Mouse (Mus musculus) cortical plate, adult 2 months (tissue): ENCODE measurements around the gene Nup214. TPM values are rescaled to one million over a fixed set of nuclear protein-coding genes. Genes with fewer than 3 reads are reported as not detected.
"Not testable (repeated sequence)": the region's sequence is repeated elsewhere in the genome, so short reads cannot be mapped to it uniquely, and the experiment has no call there.

Experiments used
- H3K27ac ChIP-seq: fragments of 200-500 bp; 2 replicates; pipeline ENCODE4 v1.5.1; 2012; ENCODE audit warnings: low read length, control low read depth, inconsistent platforms; ENCODE audit not compliant: insufficient read depth
- H3K4me1 ChIP-seq: fragments of 200-500 bp; 2 replicates; pipeline ENCODE4 v1.6.1; 2011; ENCODE audit warnings: low read length; ENCODE audit not compliant: control insufficient read depth, insufficient read depth
- H3K4me3 ChIP-seq: fragments of 200-500 bp; 2 replicates; pipeline ENCODE4 v1.5.1; 2011; ENCODE audit warnings: mild to moderate bottlenecking, low read length, control low read depth; ENCODE audit not compliant: insufficient read depth
- CTCF ChIP-seq: fragments of 200-500 bp; IDR thresholded peaks from 2 replicates; pipeline ENCODE4 v1.5.1; 2011; ENCODE audit warnings: mild to moderate bottlenecking, control low read depth, low read length; ENCODE audit not compliant: insufficient read depth; ENCODE audit errors: extremely low read depth
- POLR2A ChIP-seq: fragments of 200-500 bp; IDR thresholded peaks from 2 replicates; pipeline ENCODE4 v1.6.1; 2011; ENCODE audit warnings: mild to moderate bottlenecking, low read length, control low read depth; ENCODE audit not compliant: insufficient read depth; ENCODE audit errors: extremely low read depth
- polyA plus RNA-seq: library from polyadenylated mRNA; depleted of rRNA; stranded (reverse); fragments of >200 nt; gene quantifications from 2 replicates; pipeline ENCODE4 v1.2.3, GENCODE M21; 2012

The Nup214 gene
- polyA plus RNA-seq, 1 experiment: 34.1 TPM

DNA sequence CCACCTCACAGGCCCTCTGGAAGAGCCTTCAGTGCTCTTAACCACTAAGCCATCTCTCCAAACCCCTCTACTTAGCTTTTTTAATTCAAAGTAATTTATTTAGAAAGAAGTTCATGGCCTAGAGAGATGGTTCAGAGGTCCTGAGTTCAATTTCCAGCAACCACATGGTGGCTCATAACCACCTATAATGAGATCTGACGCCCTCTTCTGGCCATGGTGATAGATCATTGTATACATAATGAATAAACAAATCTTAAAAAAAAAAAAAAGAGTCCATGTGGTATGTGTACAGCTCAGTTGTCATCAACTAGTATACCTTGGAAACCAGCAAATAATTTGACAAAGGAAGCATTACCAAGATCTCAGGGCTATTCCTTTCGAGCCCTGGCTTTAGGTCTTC lies 24.2 kb downstream of the Nup214 start:
- Histone ChIP-seq H3K27ac (no peak overlapping the region), H3K4me1 (peaks cover 3% of the 10 kb centered on the region; the same call in 1 of the 2 replicates), H3K4me3 (no peak overlapping the region)
- no peak for TF ChIP-seq POLR2A
- TF ChIP-seq CTCF: no peak

DNA sequence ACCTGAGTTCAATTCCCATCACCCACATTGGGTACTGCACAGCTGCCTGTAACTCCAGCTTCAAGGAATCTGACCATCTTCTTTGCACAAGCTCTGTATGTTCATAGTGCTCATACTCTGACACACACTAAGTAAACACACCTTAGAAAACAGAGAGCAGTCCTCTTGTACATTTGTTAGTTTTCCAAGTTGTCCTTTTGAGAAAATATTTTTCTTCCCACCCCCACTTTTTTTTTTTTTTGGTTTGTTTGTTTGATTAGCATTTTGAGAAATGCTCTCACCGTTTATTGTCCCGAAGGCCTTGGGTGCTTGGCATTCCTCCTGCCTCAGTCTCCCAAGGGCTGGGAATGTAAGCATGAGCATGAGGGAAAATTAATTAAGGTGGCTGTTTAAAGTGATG lies 34.1 kb downstream of the Nup214 start:
- no peak overlapping the region for H3K27ac ChIP-seq
- H3K4me3 ChIP-seq: no peak overlapping the region
- no peaks in the 10 kb centered on the region for H3K4me1 ChIP-seq
- no peak for TF ChIP-seq POLR2A
- no peak for TF ChIP-seq CTCF

DNA sequence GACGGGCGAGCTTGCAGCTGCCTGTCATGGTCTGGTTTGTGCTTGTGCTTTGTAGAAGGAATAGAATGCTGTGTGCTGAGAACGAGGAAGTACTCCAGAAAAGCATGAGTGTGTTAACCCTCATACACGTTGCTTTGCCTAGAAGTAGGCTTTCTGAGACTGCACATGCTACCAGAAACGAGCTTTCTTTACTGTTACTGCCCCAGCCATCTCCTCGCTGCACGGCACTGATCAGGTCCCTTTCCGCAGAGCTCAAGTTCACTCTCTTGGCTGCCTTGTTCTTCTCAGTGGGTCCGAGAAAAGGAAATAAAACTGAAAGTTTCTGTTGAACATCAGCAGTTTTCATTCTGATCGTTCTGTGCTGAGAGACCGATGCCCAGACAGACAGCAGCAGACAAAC lies 34.5 kb downstream of the Nup214 start:
- Histone ChIP-seq H3K27ac (no peak overlapping the region), H3K4me1 (no peaks in the 10 kb centered on the region), H3K4me3 (no peak overlapping the region)
- no peak for TF ChIP-seq POLR2A
- no peak for TF ChIP-seq CTCF

DNA sequence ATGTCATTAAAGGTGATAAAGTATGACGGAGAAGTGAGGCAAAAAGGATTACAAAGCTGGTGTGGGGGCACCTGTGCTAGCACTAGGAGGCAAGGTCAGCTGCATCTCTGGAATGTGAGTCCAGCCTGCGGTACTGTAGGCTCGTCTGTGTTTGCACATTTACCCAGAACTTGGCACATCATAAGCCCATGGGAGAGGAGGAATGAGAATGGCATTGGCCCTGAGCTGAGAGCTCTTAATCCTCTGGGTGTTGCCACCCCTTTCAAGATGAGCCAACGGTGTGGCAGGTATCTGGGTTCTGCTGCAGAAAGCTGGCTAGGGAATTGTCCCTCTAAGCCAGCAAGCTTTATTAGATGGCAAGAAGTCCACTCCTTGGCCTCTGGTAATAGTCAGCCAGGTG lies 45.5 kb downstream of the Nup214 start:
- Histone ChIP-seq H3K4me1 (no peaks in the 10 kb centered on the region), H3K4me3 (no peak overlapping the region)

DNA sequence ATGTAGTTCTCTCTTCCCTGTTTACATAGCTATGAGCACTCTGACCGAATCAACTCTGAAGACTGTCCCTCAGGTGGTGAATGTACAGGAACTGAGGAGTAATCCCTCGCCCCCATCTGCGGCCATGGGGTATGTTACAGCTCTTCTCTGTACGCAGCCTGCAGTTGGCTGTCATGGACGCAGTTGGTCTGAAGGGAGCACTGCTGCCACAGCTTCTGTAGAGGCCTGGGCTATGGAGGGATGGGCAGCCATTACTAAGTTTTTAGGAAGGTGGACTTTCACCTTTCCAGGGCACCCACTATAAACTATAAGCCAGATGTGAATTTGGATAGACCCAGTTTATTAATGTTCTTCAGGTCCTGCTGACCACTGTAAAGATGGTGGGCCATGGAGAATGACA lies 46.0 kb downstream of the Nup214 start:
- Histone ChIP-seq H3K4me3 (no peak overlapping the region), H3K4me1 (no peaks in the 10 kb centered on the region), H3K27ac (no peak overlapping the region)
- no peak for TF ChIP-seq POLR2A
- no peak for TF ChIP-seq CTCF

More for the DNA sequence above, 45.5 kb downstream of the Nup214 start:
- H3K27ac ChIP-seq: no peak overlapping the region
- no peak for TF ChIP-seq CTCF
- TF ChIP-seq POLR2A: no peak

DNA sequence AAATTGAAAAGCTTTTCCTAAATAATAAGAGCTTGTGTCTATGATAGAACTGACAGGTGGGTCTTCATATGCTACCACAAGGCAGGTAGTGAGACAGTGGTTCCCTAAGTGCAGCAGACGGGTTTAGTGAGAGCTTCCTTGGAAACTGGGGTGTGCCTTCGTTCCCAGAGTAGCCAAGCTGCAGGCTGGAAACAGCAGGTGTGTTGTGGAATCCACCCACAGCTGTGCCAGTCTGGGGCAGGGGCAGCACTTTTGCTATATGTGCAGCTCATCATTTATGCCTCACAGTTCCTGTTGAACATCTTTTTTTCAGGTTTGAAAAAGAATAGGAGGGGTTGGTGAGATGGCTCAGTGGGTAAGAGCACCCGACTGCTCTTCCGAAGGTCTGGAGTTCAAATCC lies 50.1 kb downstream of the Nup214 start:
- no peak overlapping the region for H3K27ac ChIP-seq
- H3K4me1 ChIP-seq: no peaks in the 10 kb centered on the region; the same call in 1 of the 2 replicates
- no peak overlapping the region for H3K4me3 ChIP-seq
- no peak for TF ChIP-seq POLR2A
- TF ChIP-seq CTCF: no peak

DNA sequence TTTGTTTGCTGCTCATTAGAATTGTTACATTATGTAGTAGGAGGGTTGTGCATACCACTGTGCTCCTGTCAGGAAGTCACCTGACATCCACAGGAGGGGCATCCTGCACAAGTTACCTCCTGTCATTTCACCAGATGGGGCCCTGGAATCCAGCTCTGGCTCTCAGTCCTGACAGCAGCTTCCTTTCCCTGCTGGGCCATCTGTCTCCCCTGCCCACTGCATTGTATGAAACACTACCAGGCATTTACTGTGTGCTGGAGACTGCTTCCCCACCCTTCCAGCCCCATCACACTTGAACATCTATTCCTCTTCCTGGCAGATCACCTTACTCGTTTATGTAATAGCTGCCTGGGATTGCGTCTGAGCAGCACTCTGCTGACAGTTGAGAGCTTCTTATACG lies 55.4 kb downstream of the Nup214 start:
- no peak overlapping the region for H3K27ac ChIP-seq
- H3K4me1 ChIP-seq: no peaks in the 10 kb centered on the region; the same call in 1 of the 2 replicates
- TF ChIP-seq CTCF (no peak), POLR2A (no peak)
- no peak overlapping the region for H3K4me3 ChIP-seq

DNA sequence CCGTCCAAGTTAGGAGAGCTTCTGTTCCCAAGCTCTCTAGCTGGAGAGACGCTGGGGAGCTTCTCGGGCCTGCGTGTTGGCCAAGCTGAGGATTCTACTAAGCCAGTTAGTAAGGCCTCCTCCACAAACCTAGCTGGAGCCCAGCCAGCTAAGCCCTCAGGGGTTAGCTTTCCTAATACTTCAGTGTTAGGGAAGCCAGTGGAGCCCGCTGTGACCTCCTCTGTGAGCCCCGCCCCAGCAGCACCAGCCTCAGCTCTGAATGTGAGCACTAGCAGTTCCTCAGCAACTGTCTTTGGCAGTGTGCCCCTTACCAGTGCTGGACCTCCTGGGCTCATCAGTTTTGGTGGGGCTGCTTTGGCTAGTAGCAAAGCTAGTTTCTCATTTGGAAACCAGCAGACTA lies 59.2 kb downstream of the Nup214 start:
- TF ChIP-seq POLR2A (no peak), CTCF (no peak)
- H3K27ac ChIP-seq: no peak overlapping the region
- no peak overlapping the region for H3K4me3 ChIP-seq
- peaks cover 2% of the 10 kb centered on the region; the same call in 1 of the 2 replicates for H3K4me1 ChIP-seq

DNA sequence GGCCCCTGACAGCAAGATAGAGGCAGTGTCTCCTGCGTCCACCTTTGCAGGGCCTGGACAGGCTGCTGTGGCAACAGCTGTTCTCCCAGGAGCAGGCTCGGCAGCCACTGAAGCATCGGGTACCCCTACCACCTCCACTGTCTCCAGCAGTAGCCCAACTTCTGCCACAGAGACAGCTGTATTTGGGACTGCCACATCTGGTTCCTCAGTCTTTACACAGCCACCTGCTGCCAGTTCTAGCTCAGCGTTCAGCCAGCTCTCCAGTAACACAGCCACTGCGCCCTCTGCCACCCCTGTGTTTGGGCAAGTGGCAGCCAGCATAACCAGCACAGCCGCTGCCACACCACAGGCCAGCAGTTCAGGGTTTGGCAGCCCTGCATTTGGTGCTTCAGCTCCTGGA lies 60.0 kb downstream of the Nup214 start:
- no peak overlapping the region for H3K27ac ChIP-seq
- no peak overlapping the region for H3K4me3 ChIP-seq
- peaks cover 5% of the 10 kb centered on the region; the same call in 1 of the 2 replicates for H3K4me1 ChIP-seq
- TF ChIP-seq POLR2A (no peak), CTCF (no peak)

DNA sequence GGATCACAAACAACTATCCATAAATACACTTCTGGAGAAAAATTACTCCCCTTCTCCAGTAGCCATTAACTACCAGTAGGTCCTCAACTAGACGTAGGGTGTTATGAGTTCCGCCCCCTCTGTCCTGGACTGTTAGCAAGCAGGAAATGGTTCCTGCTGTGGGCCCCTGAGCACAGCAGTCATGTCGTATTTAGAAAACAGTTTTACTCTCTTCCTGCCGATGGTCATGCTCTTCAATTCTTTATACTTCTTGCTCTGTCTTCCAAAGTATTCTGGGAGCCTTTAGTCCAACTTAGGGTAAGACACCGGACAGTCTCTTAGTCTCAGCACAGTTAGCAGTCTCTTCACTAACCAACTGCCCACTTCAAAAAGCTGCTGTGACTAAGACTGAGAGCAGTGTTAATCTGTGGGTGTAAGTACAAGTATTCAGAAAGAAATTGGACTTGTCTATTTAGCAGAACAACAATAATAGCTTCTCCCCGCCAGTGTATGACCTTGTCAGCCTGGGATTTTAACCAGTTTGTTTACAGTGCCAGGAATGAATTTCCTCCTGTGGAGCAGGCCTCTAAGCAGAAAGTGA lies 63.1 kb downstream of the Nup214 start:
- peaks cover 5% of the 10 kb centered on the region; the same call in 1 of the 2 replicates for H3K4me1 ChIP-seq
- H3K4me3 ChIP-seq: no peak overlapping the region
- TF ChIP-seq CTCF (no peak), POLR2A (no peak)
- H3K27ac ChIP-seq: peak overlapping the region; percentile 25; the same call in 1 of the 2 replicates

DNA sequence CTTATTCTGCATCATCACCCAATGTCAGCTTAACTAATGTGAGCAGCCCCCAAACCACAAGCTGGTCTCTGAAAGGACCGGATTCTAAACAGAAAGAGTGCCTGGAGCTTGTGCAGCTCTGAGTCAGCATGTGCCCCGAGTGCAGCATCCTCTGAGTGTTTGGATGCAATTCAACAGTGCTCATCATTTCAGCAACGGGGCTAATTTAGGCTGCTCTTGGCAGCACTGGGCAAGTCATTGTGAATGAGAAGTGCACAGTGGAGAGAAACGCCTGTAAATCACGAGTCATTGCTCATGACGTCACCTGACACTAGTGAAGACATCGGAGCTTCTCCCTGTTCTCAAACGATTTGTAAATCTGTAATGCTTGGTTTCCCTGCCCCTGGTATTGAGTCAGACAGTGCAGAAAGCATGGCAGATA lies 64.4 kb downstream of the Nup214 start:
- TF ChIP-seq POLR2A (no peak), CTCF (no peak)
- Histone ChIP-seq H3K27ac (peak overlapping the region; percentile 6; the same call in 1 of the 2 replicates), H3K4me3 (no peak overlapping the region), H3K4me1 (peaks cover 5% of the 10 kb centered on the region; the same call in 1 of the 2 replicates)

DNA sequence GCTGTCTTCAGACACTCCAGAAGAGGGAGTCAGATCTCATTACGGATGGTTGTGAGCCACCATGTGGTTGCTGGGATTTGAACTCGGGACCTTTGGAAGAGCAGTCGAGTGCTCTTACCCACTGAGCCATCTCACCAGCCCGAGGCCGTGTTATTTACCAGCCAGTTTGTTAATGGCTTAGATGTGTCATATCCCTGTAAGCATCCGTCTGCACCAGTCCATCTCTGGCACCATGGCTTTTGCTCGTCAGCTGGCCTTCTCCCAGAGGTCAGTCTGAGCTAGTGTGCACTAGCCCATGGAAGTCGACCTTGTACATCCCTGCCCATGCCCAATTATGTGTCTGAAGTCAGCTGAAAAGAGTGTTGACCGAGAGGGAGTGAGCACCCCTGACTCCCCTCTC lies 66.4 kb downstream of the Nup214 start:
- H3K4me3 ChIP-seq, H3K27ac ChIP-seq, H3K4me1 ChIP-seq: not testable (repeated sequence)
